Mouse (Mus musculus) forebrain, embryonic 11.5 days (tissue): ENCODE measurements around the gene Card10. TPM values are rescaled to one million over a fixed set of nuclear protein-coding genes. Genes with fewer than 3 reads are reported as not detected.

Experiments
- ATAC-seq: fragments of 200-750 bp; cut with Nextera tagmentation; replicated peaks from 2 replicates; pipeline ENCODE4 v1.8.0; 2017; ENCODE audit warnings: moderate TSS enrichment; ENCODE audit not compliant: low FRiP score
- DNase-seq: peaks from one replicate; pipeline ENCODE4 v3.0.0-alpha.2; 2017; ENCODE audit warnings: low spot score
- H3K27ac ChIP-seq: fragments of 300-500 bp; sonication (generic); 2 replicates; pipeline ENCODE4 v1.5.1; 2014; ENCODE audit warnings: low read depth, low read length
- H3K27me3 ChIP-seq: fragments of 300-500 bp; sonication (generic); 2 replicates; pipeline ENCODE4 v1.6.1; 2014; ENCODE audit warnings: mild to moderate bottlenecking, low read length, mixed read lengths; ENCODE audit not compliant: control insufficient read depth, insufficient read depth
- H3K36me3 ChIP-seq: fragments of 300-500 bp; sonication (generic); 2 replicates; pipeline ENCODE4 v1.6.1; 2014; ENCODE audit warnings: mild to moderate bottlenecking, low read length, moderate library complexity, mixed read lengths; ENCODE audit not compliant: control insufficient read depth, insufficient read depth
- H3K4me1 ChIP-seq: fragments of 300-500 bp; sonication (generic); replicated peaks from 2 replicates; pipeline ENCODE4 v1.6.1; 2014; ENCODE audit warnings: low read length, mixed read lengths; ENCODE audit not compliant: control insufficient read depth, insufficient read depth
- H3K4me2 ChIP-seq: fragments of 300-500 bp; sonication (generic); 2 replicates; pipeline ENCODE4 v1.6.1; 2014; ENCODE audit warnings: low read depth, mild to moderate bottlenecking, low read length, moderate library complexity, mixed read lengths; ENCODE audit not compliant: severe bottlenecking
- H3K4me3 ChIP-seq: fragments of 300-500 bp; sonication (generic); 2 replicates; pipeline ENCODE4 v1.5.1; 2014; ENCODE audit warnings: low read depth, low read length
- H3K9ac ChIP-seq: fragments of 300-500 bp; sonication (generic); 2 replicates; pipeline ENCODE4 v1.6.1; 2014; ENCODE audit warnings: low read length
- H3K9me3 ChIP-seq: fragments of 300-500 bp; sonication (generic); 2 replicates; pipeline ENCODE4 v1.6.1; 2016; ENCODE audit warnings: low read length, mixed read lengths; ENCODE audit not compliant: control insufficient read depth
- WGBS: fragments of 180-500 bp; shearing (Covaris S2); extraction: QIAGEN DNeasy Blood & Tissue Kit; methylation state at CpG from one replicate; pipeline ENCODE4 v1.1.7; 2014; 5-methylcytosine and 5-hydroxymethylcytosine counted together
- polyA plus RNA-seq: library from polyadenylated mRNA; unstranded; fragments of >200 nt; fragmentation: Nextera tagmentation; extraction: Ambion mirVana; gene quantifications from 2 replicates; pipeline ENCODE4 v1.2.1, GENCODE M21; 2014

The Card10 gene
- polyA plus RNA-seq, 1 experiment from 2014 or later, result 2.3 TPM

GRCm38 (mm10) chr15:78786411-78786818 is 16.4 kb downstream of the Card10 start:
- H3K4me1 ChIP-seq, result 0 out of 2 replicates have a peak, but pooled peaks cover 2% of the 10 kb centered on the region
- H3K9ac ChIP-seq, result no peak overlapping the region
- H3K27me3 ChIP-seq, result no peaks in the 10 kb centered on the region
- no peak overlapping the region for H3K4me2 ChIP-seq
- DNase-seq (no peak), ATAC-seq (no peak)
- no peaks in the 10 kb centered on the region for H3K9me3 ChIP-seq
- no peaks in the 10 kb centered on the region for H3K36me3 ChIP-seq
- no peak overlapping the region for H3K4me3 ChIP-seq
- H3K27ac ChIP-seq, result no peak overlapping the region
- 80% methylated on average over 9 of the region's 9 CpGs for WGBS

GRCm38 (mm10) chr15:78785961-78786360 is 16.9 kb downstream of the Card10 start:
- ATAC-seq (no peak), DNase-seq (no peak)
- Histone ChIP-seq H3K4me1 (0 out of 2 replicates have a peak, but pooled peaks cover 2% of the 10 kb centered on the region), H3K27me3 (no peaks in the 10 kb centered on the region), H3K9ac (no peak overlapping the region), H3K9me3 (no peaks in the 10 kb centered on the region), H3K4me2 (no peak overlapping the region), H3K4me3 (no peak overlapping the region), H3K36me3 (no peaks in the 10 kb centered on the region), H3K27ac (no peak overlapping the region)
- 24% methylated on average over 7 of the region's 7 CpGs for WGBS

GRCm38 (mm10) chr15:78785258-78785657 is 17.6 kb downstream of the Card10 start:
- Histone ChIP-seq H3K4me2 (no peak overlapping the region), H3K36me3 (no peaks in the 10 kb centered on the region), H3K4me3 (no peak overlapping the region), H3K27ac (no peak overlapping the region), H3K9ac (no peak overlapping the region), H3K27me3 (no peaks in the 10 kb centered on the region), H3K9me3 (no peaks in the 10 kb centered on the region), H3K4me1 (0 out of 2 replicates have a peak, but pooled peaks cover 2% of the 10 kb centered on the region)
- WGBS, result 91% methylated on average over 7 of the region's 7 CpGs
- DNase-seq, result no peak
- ATAC-seq, result no peak

- DNase-seq (no peak), ATAC-seq (no peak)
- 71% methylated on average over 5 of the region's 5 CpGs for WGBS
- Histone ChIP-seq H3K9ac (no peak overlapping the region), H3K36me3 (no peaks in the 10 kb centered on the region), H3K4me2 (no peak overlapping the region), H3K4me3 (no peak overlapping the region), H3K9me3 (no peaks in the 10 kb centered on the region), H3K27me3 (no peaks in the 10 kb centered on the region), H3K4me1 (0 out of 2 replicates have a peak, but pooled peaks cover 2% of the 10 kb centered on the region), H3K27ac (no peak overlapping the region)
These were observed 18.3 kb downstream of the Card10 start for GRCm38 (mm10) chr15:78784520-78784919.

GRCm38 (mm10) chr15:78782348-78783103 is 20.3 kb downstream of the Card10 start:
- no peaks in the 10 kb centered on the region for H3K27me3 ChIP-seq
- no peak overlapping the region for H3K9ac ChIP-seq
- ATAC-seq (no peak), DNase-seq (no peak)
- H3K36me3 ChIP-seq, result no peaks in the 10 kb centered on the region
- H3K9me3 ChIP-seq, result no peaks in the 10 kb centered on the region
- no peak overlapping the region for H3K4me3 ChIP-seq
- H3K27ac ChIP-seq, result no peak overlapping the region
- peaks cover 3% of the 10 kb centered on the region; the same call in 1 of the 2 replicates for H3K4me1 ChIP-seq
- 69% methylated on average over 14 of the region's 14 CpGs for WGBS
- no peak overlapping the region for H3K4me2 ChIP-seq

GRCm38 (mm10) chr15:78780908-78781307 is 21.9 kb downstream of the Card10 start:
- no peak for DNase-seq
- H3K9ac ChIP-seq, result no peak overlapping the region
- no peaks in the 10 kb centered on the region for H3K36me3 ChIP-seq
- H3K9me3 ChIP-seq, result no peaks in the 10 kb centered on the region
- no peak overlapping the region for H3K4me3 ChIP-seq
- ATAC-seq, result no peak
- H3K4me2 ChIP-seq, result no peak overlapping the region
- H3K4me1 ChIP-seq, result peaks cover 2% of the 10 kb centered on the region; the same call in 1 of the 2 replicates
- H3K27me3 ChIP-seq, result no peaks in the 10 kb centered on the region
- WGBS, result 83% methylated on average over 7 of the region's 7 CpGs
- no peak overlapping the region for H3K27ac ChIP-seq

GRCm38 (mm10) chr15:78780359-78780758 is 22.5 kb downstream of the Card10 start:
- H3K9me3 ChIP-seq, result no peaks in the 10 kb centered on the region
- no peak overlapping the region for H3K27ac ChIP-seq
- H3K4me2 ChIP-seq, result no peak overlapping the region
- H3K27me3 ChIP-seq, result no peaks in the 10 kb centered on the region
- DNase-seq (no peak), ATAC-seq (no peak)
- WGBS, result 89% methylated on average over 14 of the region's 14 CpGs
- no peak overlapping the region for H3K4me3 ChIP-seq
- H3K9ac ChIP-seq, result no peak overlapping the region
- peaks cover 2% of the 10 kb centered on the region; the same call in 1 of the 2 replicates for H3K4me1 ChIP-seq
- H3K36me3 ChIP-seq, result no peaks in the 10 kb centered on the region

GRCm38 (mm10) chr15:78779690-78780089 is 23.2 kb downstream of the Card10 start:
- no peaks in the 10 kb centered on the region for H3K9me3 ChIP-seq
- no peak overlapping the region for H3K4me3 ChIP-seq
- no peaks in the 10 kb centered on the region for H3K27me3 ChIP-seq
- no peak overlapping the region for H3K27ac ChIP-seq
- no peak overlapping the region for H3K4me2 ChIP-seq
- DNase-seq (no peak), ATAC-seq (no peak)
- no peak overlapping the region for H3K9ac ChIP-seq
- 92% methylated on average over 5 of the region's 5 CpGs for WGBS
- H3K36me3 ChIP-seq, result no peaks in the 10 kb centered on the region
- peaks cover 2% of the 10 kb centered on the region; the same call in 1 of the 2 replicates for H3K4me1 ChIP-seq

GRCm38 (mm10) chr15:78779253-78779652 is 23.6 kb downstream of the Card10 start:
- Histone ChIP-seq H3K4me3 (no peak overlapping the region), H3K9me3 (no peaks in the 10 kb centered on the region), H3K27ac (no peak overlapping the region), H3K36me3 (no peaks in the 10 kb centered on the region), H3K27me3 (no peaks in the 10 kb centered on the region), H3K4me2 (no peak overlapping the region), H3K4me1 (peaks cover 2% of the 10 kb centered on the region; the same call in 1 of the 2 replicates), H3K9ac (no peak overlapping the region)
- DNase-seq (no peak), ATAC-seq (no peak)
- WGBS, result 76% methylated on average over 8 of the region's 8 CpGs
